Mouse (Mus musculus): ENCODE measurements around the gene D930007J09Rik. TPM values are rescaled to one million over a fixed set of nuclear protein-coding genes. Genes with fewer than 3 reads are reported as not detected.

The D930007J09Rik gene
- total RNA-seq, 2 experiments from 2014 or later, result not detected

GRCm38 (mm10) chr13:32760795-32761194 lies 41.9 kb downstream of the D930007J09Rik start:
- DNase-seq (ENCODE audit: low spot score in 2 of 2), result no peak

- no peak for DNase-seq (ENCODE audit: low spot score in 2 of 2)
Observed at GRCm38 (mm10) chr13:32759036-32759435, 43.6 kb downstream of the D930007J09Rik start.

Other genes starting within 250 kb of the D930007J09Rik start
- gene Mylk4, start 18.9 kb downstream of the D930007J09Rik start, total RNA-seq (2021), result under 1 TPM in 1 of 2 experiments, not detected in 1; 0.26 TPM
- 10 to 100 TPM; 28.0 to 54.6 TPM for gene Wrnip1, start 811 bp downstream of the D930007J09Rik start, total RNA-seq (2021)
- gene Serpinb1a, start 48.3 kb upstream of the D930007J09Rik start, total RNA-seq (2021), result 100 to 1,000 TPM in 1 of 2 experiments, 1 to 10 TPM in 1; 4.3 to 134 TPM
- gene Serpinb1c, start 95.4 kb upstream of the D930007J09Rik start, total RNA-seq (2021), result not detected
- 10 to 100 TPM in 1 of 2 experiments, 1 to 10 TPM in 1; 9.1 to 23.9 TPM for gene Serpinb6b, start 162.4 kb upstream of the D930007J09Rik start, total RNA-seq (2021)
- gene Serpinb9, start 200.4 kb upstream of the D930007J09Rik start, total RNA-seq (2021), result 10 to 100 TPM; 18.6 to 19.3 TPM
- under 1 TPM in 1 of 2 experiments, not detected in 1; 0.10 TPM for gene Serpinb9b, start 224.6 kb upstream of the D930007J09Rik start, total RNA-seq (2021)